Mouse (Mus musculus) ES-E14 (cell line): ENCODE measurements around the gene Rgs7bp.
"Not testable (repeated sequence)": the region's sequence is repeated elsewhere in the genome, so short reads cannot be mapped to it uniquely, and the experiment has no call there.

Experiments
- CHD2 ChIP-seq: IDR thresholded peaks from 2 replicates; pipeline ENCODE4 v1.6.1; 2014; ENCODE audit warnings: mild to moderate bottlenecking, low read depth, low read length, inconsistent platforms
- HCFC1 ChIP-seq: IDR thresholded peaks from 2 replicates; pipeline ENCODE4 v1.6.1; 2012; ENCODE audit warnings: low read length, inconsistent platforms, borderline replicate concordance; ENCODE audit not compliant: insufficient read depth

GRCm38 (mm10) chr13:104911006-104911405 is 143.7 kb downstream of the Rgs7bp start:
- TF ChIP-seq CHD2, HCFC1: not testable (repeated sequence)
